16 mouse cellular contexts compared by ENCODE assay signal in the genomic region with DNA sequence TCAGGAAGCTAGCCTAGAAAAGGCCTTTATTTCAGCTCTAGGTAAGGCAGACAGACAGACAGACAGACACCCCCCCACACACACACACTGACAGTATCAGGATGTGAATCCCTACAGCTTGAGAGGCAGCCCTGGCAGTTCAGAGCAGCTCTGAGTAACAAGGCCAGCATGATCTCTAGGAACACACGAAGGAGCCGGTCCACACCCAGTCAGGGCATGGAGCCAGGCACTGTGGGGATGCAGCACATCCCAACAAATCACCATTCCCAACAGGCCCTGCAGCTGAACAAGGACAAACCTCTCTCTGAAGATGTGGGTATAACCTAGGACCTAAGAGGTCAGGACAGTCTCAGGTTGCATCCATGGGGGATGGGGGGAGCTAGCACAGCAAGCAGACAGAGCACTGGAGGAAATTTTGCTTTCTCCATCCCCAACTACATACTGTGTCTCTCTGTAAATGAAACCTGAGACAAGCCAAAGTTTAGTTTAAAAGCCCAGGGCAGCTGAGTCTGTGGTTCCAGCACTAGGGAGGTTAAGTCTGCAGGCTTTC. TPM values are rescaled to one million over a fixed set of nuclear protein-coding genes. Genes with fewer than 3 reads are reported as not detected.
DNase-seq lines count a peak whose midpoint lies in the region; ATAC-seq lines count a peak whose summit lies in the region.
"Had no signal": no experiment of that assay in that cellular context is flagged by ENCODE, and none has a peak within 500 bp of the region (broad histone marks: within the 10 kb centered on the region; RNA-seq: fewer than 3 reads in every experiment).

No protein-coding gene starts in this region.

- H3K9me3 ChIP-seq in hindbrain, embryonic 10.5 days = no peaks in the 10 kb centered on the region
- no peaks in the 10 kb centered on the region for H3K9me3 ChIP-seq in hindbrain, embryonic 14.5 days (ENCODE audit: control insufficient read depth, low read length)
- H3K9me3 ChIP-seq: forebrain, embryonic 13.5 days; heart, embryonic 13.5 days; liver, embryonic 12.5 days; neural tube, embryonic 15.5 days had no signal

- H3K36me3 ChIP-seq in hindbrain, embryonic 10.5 days = no peaks in the 10 kb centered on the region
- no peaks in the 10 kb centered on the region for H3K36me3 ChIP-seq in hindbrain, embryonic 14.5 days (replicated peaks; ENCODE audit: control insufficient read depth, insufficient read depth)
- H3K36me3 ChIP-seq: heart, embryonic 13.5 days; liver, embryonic 12.5 days; neural tube, embryonic 15.5 days had no signal

- peak; percentile 35 for DNase-seq in hindbrain, embryonic 10.5 days (ENCODE audit: low spot score)
- no peak for DNase-seq in hindbrain, embryonic 14.5 days (ENCODE audit: low spot score)
- DNase-seq in NIH3T3 (ENCODE audit: low read depth) = peak; percentile 91
- peak; percentile 54 for DNase-seq in embryo, embryonic 10 days (ENCODE audit: low spot score)
- DNase-seq in gastrocnemius, postnatal 25 days = peak; percentile 48
- DNase-seq in spleen, postnatal 10 days (ENCODE audit: low spot score in 2 of 2) = no peak
- DNase-seq in liver = no peak
- DNase-seq: thymus, postnatal 4 days had no signal

- H3K27me3 ChIP-seq in hindbrain, embryonic 10.5 days (ENCODE audit: insufficient read depth, poor library complexity, severe bottlenecking) = peaks cover 20% of the 10 kb centered on the region
- no peaks in the 10 kb centered on the region for H3K27me3 ChIP-seq in hindbrain, embryonic 14.5 days (ENCODE audit: control insufficient read depth, insufficient read depth, low read length)
- H3K27me3 ChIP-seq: forebrain, embryonic 13.5 days; neural tube, embryonic 15.5 days had no signal

- ATAC-seq in hindbrain, embryonic 14.5 days (ENCODE audit: low FRiP score) = no peak
- ATAC-seq: forebrain, embryonic 13.5 days; inflammation-experienced regulatory T-cells, adult 6 months; liver, embryonic 12.5 days had no signal

- H3K27ac ChIP-seq in hindbrain, embryonic 10.5 days = 0 out of 2 replicates have a peak overlapping the region, but pooled peaks have one; percentile 23
- H3K27ac ChIP-seq in hindbrain, embryonic 14.5 days = no peak overlapping the region
- H3K27ac ChIP-seq: forebrain, embryonic 13.5 days; heart, embryonic 13.5 days; left cerebral cortex, adult 2 months; liver, embryonic 12.5 days; neural tube, embryonic 15.5 days had no signal

- 61% methylated on average over 2 of the region's 2 CpGs for WGBS in hindbrain, embryonic 10.5 days
- 35% methylated on average over 2 of the region's 2 CpGs for WGBS in hindbrain, embryonic 14.5 days

- H3K4me3 ChIP-seq in hindbrain, embryonic 10.5 days = no peak overlapping the region
- no peak overlapping the region for H3K4me3 ChIP-seq in hindbrain, embryonic 14.5 days (replicated peaks; ENCODE audit: low read length)
- H3K4me3 ChIP-seq: forebrain, embryonic 13.5 days; heart, embryonic 13.5 days; left cerebral cortex, adult 2 months; liver, embryonic 12.5 days; neural tube, embryonic 15.5 days had no signal

- H3K4me1 ChIP-seq in hindbrain, embryonic 10.5 days (replicated peaks) = peaks cover 44% of the 10 kb centered on the region
- H3K4me1 ChIP-seq in hindbrain, embryonic 14.5 days (replicated peaks; ENCODE audit: control insufficient read depth, insufficient read depth, low read length) = peaks cover 20% of the 10 kb centered on the region; the same call in 1 of the 2 replicates

- no peak overlapping the region for H3K4me2 ChIP-seq in hindbrain, embryonic 14.5 days (replicated peaks)
- H3K4me2 ChIP-seq: forebrain, embryonic 13.5 days; heart, embryonic 13.5 days; liver, embryonic 12.5 days; neural tube, embryonic 15.5 days had no signal

- H3K9ac ChIP-seq in hindbrain, embryonic 14.5 days = no peak overlapping the region
- H3K9ac ChIP-seq: forebrain, embryonic 13.5 days; heart, embryonic 13.5 days; liver, embryonic 12.5 days; neural tube, embryonic 15.5 days had no signal

RNA-seq across cellular contexts. Expression of a gene that starts 3.1 kb away (rescaled TPM):
- polyA plus RNA-seq in hindbrain, embryonic 10.5 days (2016; fragmentation: Nextera tagmentation; extraction: Ambion mirVana) = 10.0 and 11.1 TPM in 2 replicates
- 30.0 and 32.9 TPM in 2 replicates for polyA plus RNA-seq in hindbrain, embryonic 14.5 days (2014; fragmentation: Nextera tagmentation; extraction: Ambion mirVana)
- total RNA-seq in gastrocnemius, postnatal 25 days (2021) = 1 to 10 TPM; 7.6 to 7.7 TPM

RNA-seq across cellular contexts. Expression of a gene that starts 42.4 kb away (rescaled TPM):
- polyA plus RNA-seq in hindbrain, embryonic 10.5 days (2016; fragmentation: Nextera tagmentation; extraction: Ambion mirVana) = 117 and 129 TPM in 2 replicates
- 97.3 and 119 TPM in 2 replicates for polyA plus RNA-seq in hindbrain, embryonic 14.5 days (2014; fragmentation: Nextera tagmentation; extraction: Ambion mirVana)
- total RNA-seq in gastrocnemius, postnatal 25 days (2021) = 10 to 100 TPM; 12.5 to 17.1 TPM

RNA-seq across cellular contexts. Expression of a gene that starts 49.4 kb away (rescaled TPM):
- polyA plus RNA-seq in hindbrain, embryonic 10.5 days (2016; fragmentation: Nextera tagmentation; extraction: Ambion mirVana) = not detected in 2 replicates
- polyA plus RNA-seq in hindbrain, embryonic 14.5 days (2014; fragmentation: Nextera tagmentation; extraction: Ambion mirVana) = not detected in 2 replicates
- not detected for total RNA-seq in gastrocnemius, postnatal 25 days (2021)
- total RNA-seq: left cerebral cortex, adult 2 months had no signal
- polyA plus RNA-seq: cortical plate, adult 2 months; forebrain, embryonic 13.5 days; heart, embryonic 13.5 days; inflammation-experienced regulatory T-cells, adult 6 months; liver, embryonic 12.5 days; neural tube, embryonic 15.5 days; stomach, embryonic 14.5 days had no signal

RNA-seq across cellular contexts. Expression of a gene that starts 55.0 kb away (rescaled TPM):
- 322 and 331 TPM in 2 replicates for polyA plus RNA-seq in hindbrain, embryonic 10.5 days (2016; fragmentation: Nextera tagmentation; extraction: Ambion mirVana)
- 324 and 336 TPM in 2 replicates for polyA plus RNA-seq in hindbrain, embryonic 14.5 days (2014; fragmentation: Nextera tagmentation; extraction: Ambion mirVana)
- 10 to 100 TPM; 58.8 to 62.0 TPM for total RNA-seq in gastrocnemius, postnatal 25 days (2021)

Comparison
In these comparisons a context has a peak if more than half of its experiments do, and no peak if none do; other contexts are left out.
1. DNase-seq: peak in hindbrain, embryonic 10.5 days (single experiment), NIH3T3 (single experiment), embryo, embryonic 10 days (single experiment) and gastrocnemius, postnatal 25 days (single experiment); none in hindbrain, embryonic 14.5 days (single experiment), spleen, postnatal 10 days (0 of 2) and liver (single experiment).